Mouse (Mus musculus) heart, postnatal 0 days (tissue): ENCODE results near the gene Ush1g. TPM values are rescaled to one million over a fixed set of nuclear protein-coding genes. Genes with fewer than 3 reads are reported as not detected.

ENCODE experiments used
- ATAC-seq: fragments of 200-750 bp; cut with Nextera tagmentation; 2 replicates; pipeline ENCODE4 v1.8.0; 2017; ENCODE audit warnings: low read depth, moderate number of reproducible peaks, moderate library complexity; ENCODE audit not compliant: insufficient read depth
- DNase-seq: peaks from one replicate; pipeline ENCODE4 v3.0.0-alpha.2; 2016; ENCODE audit warnings: low spot score
- H3K27ac ChIP-seq: fragments of 300-500 bp; sonication (generic); 2 replicates; pipeline ENCODE4 v1.5.1; 2014; ENCODE audit warnings: low read depth, mild to moderate bottlenecking
- H3K27me3 ChIP-seq: fragments of 300-500 bp; sonication (generic); 2 replicates; pipeline ENCODE4 v1.6.1; 2014; ENCODE audit warnings: low read length, mixed read lengths; ENCODE audit not compliant: control insufficient read depth, insufficient read depth
- H3K36me3 ChIP-seq: fragments of 300-500 bp; sonication (generic); replicated peaks from 2 replicates; pipeline ENCODE4 v1.6.1; 2014; ENCODE audit warnings: low read length, mixed read lengths; ENCODE audit not compliant: control insufficient read depth, insufficient read depth
- H3K4me1 ChIP-seq: fragments of 300-500 bp; sonication (generic); 2 replicates; pipeline ENCODE4 v1.6.1; 2014; ENCODE audit warnings: antibody characterized with exemption; ENCODE audit not compliant: control insufficient read depth, insufficient read depth
- H3K4me2 ChIP-seq: fragments of 300-500 bp; sonication (generic); 2 replicates; pipeline ENCODE4 v1.6.1; 2014; ENCODE audit warnings: low read depth, mild to moderate bottlenecking, low read length, moderate library complexity
- H3K4me3 ChIP-seq: fragments of 300-500 bp; sonication (generic); 2 replicates; pipeline ENCODE4 v1.5.1; 2014; ENCODE audit warnings: low read depth, low read length
- H3K9ac ChIP-seq: fragments of 300-500 bp; sonication (generic); replicated peaks from 2 replicates; pipeline ENCODE4 v1.6.1; 2014; ENCODE audit warnings: low read depth, low read length, mixed read lengths
- H3K9me3 ChIP-seq: fragments of 300-500 bp; sonication (generic); replicated peaks from 2 replicates; pipeline ENCODE4 v1.6.1; 2016; ENCODE audit warnings: low read length; ENCODE audit not compliant: control insufficient read depth
- CTCF ChIP-seq: IDR thresholded peaks from 2 replicates; pipeline ENCODE4 v1.5.1; 2016; ENCODE audit warnings: antibody characterized with exemption, control low read depth, low read depth
- EP300 ChIP-seq: IDR thresholded peaks from 2 replicates; pipeline ENCODE4 v1.6.1; 2016; ENCODE audit warnings: antibody characterized with exemption, low read depth
- WGBS: fragments of 180-500 bp; shearing (Covaris S2); extraction: QIAGEN DNeasy Blood & Tissue Kit; methylation state at CpG from one replicate; pipeline ENCODE4 v1.1.7; 2014; 5-methylcytosine and 5-hydroxymethylcytosine counted together
- polyA plus RNA-seq: library from polyadenylated mRNA; unstranded; fragments of >200 nt; fragmentation: Nextera tagmentation; extraction: Ambion mirVana; gene quantifications from 2 replicates; pipeline ENCODE4 v1.2.1, GENCODE M21; 2015
- total RNA-seq: library from RNA; depleted of rRNA; stranded (reverse); fragments of >200 nt; gene quantifications from 2 replicates; pipeline ENCODE4 v1.2.3, GENCODE M21; 2014; ENCODE audit warnings: low replicate concordance

The Ush1g gene
- total and polyA plus RNA-seq, 2 experiments from 2014 or later = 0.03 TPM; not detected in 1

DNA sequence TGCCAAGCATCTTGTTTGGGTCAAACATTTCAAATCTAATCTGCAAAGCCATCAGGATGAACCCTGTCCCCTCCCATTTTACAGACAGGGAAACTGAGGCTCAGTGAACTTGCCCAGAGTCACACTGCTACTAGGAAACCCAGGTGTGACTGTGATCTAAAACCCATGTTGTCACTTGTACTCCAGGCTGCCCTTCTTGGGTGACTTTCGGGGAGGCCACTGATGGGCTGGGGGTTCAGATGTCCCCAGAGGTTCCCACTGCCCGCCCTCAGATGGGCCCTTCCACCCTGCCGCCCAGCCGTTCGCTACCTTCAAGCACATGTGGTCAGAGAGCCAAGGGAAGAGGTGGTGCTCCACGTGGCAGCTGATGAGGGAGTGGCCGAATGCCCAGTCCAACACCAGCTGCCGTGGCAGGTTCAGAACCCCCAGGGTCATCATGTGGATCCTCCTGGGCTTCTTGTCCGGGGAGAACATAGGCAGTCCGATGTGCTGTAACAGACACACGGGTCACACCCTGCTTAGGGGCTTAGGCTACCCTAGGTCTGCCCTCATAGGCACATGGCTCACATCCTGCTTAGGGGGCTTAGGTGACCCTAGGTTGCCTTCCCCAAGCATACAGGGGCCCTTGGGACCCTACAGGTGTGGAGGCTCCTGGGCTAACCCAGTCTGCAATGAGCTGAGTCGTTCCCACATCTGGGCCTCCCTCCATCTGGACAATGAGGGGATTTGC is 37.8 kb downstream of the Ush1g start:
- Histone ChIP-seq H3K4me3 (no peak overlapping the region), H3K36me3 (no peaks in the 10 kb centered on the region), H3K4me1 (no peaks in the 10 kb centered on the region), H3K9ac (no peak overlapping the region), H3K4me2 (no peak overlapping the region), H3K27ac (no peak overlapping the region), H3K27me3 (no peaks in the 10 kb centered on the region), H3K9me3 (no peaks in the 10 kb centered on the region)
- WGBS = 77% methylated on average over 12 of the region's 12 CpGs
- TF ChIP-seq CTCF (no peak), EP300 (no peak)
- ATAC-seq (no peak), DNase-seq (no peak)

DNA sequence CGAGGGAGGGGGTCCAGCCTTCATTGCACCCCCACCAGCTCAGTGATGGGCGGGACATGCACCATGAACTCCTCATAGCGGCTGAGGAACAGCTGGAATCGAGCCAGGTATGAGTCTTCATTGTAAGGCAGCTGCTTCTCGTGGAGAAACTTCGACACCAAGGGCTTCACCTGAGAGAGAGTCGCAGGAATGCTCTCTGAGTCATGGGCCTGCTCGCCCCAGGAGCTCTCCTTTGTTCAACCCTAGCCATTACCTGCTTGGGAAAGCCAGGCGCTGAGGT is 38.4 kb downstream of the Ush1g start:
- Histone ChIP-seq H3K9me3 (no peaks in the 10 kb centered on the region), H3K4me1 (no peaks in the 10 kb centered on the region), H3K27me3 (no peaks in the 10 kb centered on the region), H3K4me3 (no peak overlapping the region), H3K36me3 (no peaks in the 10 kb centered on the region), H3K4me2 (no peak overlapping the region), H3K27ac (no peak overlapping the region), H3K9ac (no peak overlapping the region)
- 0 out of 2 replicates have a peak, but pooled peaks have one; percentile 18 for ATAC-seq
- WGBS = 62% methylated on average over 9 of the region's 9 CpGs
- no peak for DNase-seq
- no peak for TF ChIP-seq EP300
- no peak for TF ChIP-seq CTCF

DNA sequence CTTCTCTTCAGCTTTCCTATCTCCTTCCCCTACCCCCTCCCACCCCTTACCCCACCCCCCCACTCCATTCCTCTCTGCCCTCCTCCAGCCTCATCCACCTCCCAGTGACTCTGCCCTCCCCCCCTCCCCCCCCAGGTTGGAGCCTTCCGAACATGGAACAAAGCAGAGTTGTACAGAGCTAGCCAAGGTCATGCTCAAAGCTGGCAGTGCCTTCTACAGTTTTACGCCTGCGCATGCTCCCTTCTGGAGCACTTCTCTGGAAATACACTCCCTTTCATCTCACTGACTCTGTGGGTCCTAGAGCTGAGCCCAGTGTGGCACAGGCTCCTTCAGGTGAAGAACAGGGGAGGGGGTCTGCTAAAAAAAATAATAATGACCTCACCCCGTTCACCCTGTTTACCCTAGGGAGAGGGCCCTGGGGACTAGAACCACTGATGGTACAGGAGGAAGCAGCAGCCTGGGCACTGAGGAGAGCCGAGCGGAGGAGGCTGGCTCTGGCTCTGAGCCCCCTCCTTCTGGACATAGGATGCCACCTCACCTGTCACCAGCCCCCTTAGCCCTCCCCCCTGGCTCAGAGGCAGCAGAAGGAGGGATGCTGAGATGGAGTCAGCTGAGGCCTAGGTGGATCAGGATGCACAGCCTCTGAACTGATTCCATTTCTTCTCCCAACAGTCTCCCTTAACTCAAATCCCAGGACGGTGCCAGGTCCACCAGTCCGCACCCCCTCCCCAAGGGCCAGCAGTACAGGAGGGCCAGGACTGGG is 38.9 kb downstream of the Ush1g start:
- Histone ChIP-seq H3K4me1 (peaks cover 3% of the 10 kb centered on the region), H3K9me3 (no peaks in the 10 kb centered on the region), H3K27ac (no peak overlapping the region), H3K27me3 (no peaks in the 10 kb centered on the region), H3K36me3 (no peaks in the 10 kb centered on the region), H3K4me3 (no peak overlapping the region), H3K9ac (no peak overlapping the region), H3K4me2 (no peak overlapping the region)
- ATAC-seq (peak; percentile 23; the same call in 1 of the 2 replicates), DNase-seq (no peak)
- 73% methylated on average over 8 of the region's 8 CpGs for WGBS
- TF ChIP-seq EP300 (no peak), CTCF (no peak)

DNA sequence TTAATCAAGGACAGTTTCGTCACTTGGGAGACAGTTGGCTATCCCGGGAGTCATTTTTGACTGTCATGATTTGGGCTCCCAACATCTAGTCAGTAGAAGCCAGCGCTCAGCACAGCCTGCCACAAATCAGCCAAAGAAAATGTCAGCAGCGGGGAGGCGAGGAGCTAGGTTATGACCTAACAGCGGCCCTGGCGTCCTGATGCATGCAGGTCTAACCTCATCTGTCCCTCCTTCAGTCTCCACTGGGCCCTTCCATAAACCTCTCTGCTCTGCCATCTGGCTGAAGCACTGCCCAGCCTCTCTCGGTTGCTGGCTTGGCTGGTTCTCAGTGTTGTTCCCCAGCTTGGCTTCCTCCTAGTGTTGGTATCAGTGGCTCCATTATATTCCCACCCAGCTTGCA is 39.5 kb downstream of the Ush1g start:
- TF ChIP-seq CTCF (no peak), EP300 (no peak)
- H3K36me3 ChIP-seq = no peaks in the 10 kb centered on the region
- H3K27me3 ChIP-seq = no peaks in the 10 kb centered on the region
- H3K9me3 ChIP-seq = no peaks in the 10 kb centered on the region
- peak overlapping the region; percentile 24; the same call in 1 of the 2 replicates for H3K27ac ChIP-seq
- no peak overlapping the region for H3K9ac ChIP-seq
- DNase-seq = no peak
- peaks cover 7% of the 10 kb centered on the region for H3K4me1 ChIP-seq
- H3K4me3 ChIP-seq = no peak overlapping the region
- H3K4me2 ChIP-seq = no peak overlapping the region
- WGBS = 64% methylated on average over 8 of the region's 8 CpGs
- ATAC-seq = no peak

DNA sequence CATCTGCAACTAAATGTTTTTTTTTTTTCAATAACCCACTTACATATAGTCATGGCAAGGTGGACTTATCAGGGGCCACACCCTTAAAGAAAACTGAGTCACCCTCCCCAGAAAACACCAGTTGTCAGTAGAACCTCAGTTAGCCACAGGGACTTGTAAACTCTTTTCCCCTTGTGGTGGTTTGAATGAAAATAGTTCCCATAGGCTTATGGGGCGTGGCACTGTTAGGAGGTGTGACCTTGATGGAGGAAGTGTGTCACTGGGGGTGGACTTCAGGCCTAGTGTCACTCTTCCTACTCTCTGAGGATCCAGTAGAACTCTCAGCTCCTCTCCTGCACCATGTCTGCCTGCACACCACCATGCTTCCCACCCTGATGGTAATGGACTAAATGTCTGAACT is 42.1 kb downstream of the Ush1g start:
- Histone ChIP-seq H3K27ac (no peak overlapping the region), H3K9me3 (no peaks in the 10 kb centered on the region), H3K36me3 (no peaks in the 10 kb centered on the region), H3K4me1 (peaks cover 13% of the 10 kb centered on the region), H3K4me2 (no peak overlapping the region), H3K27me3 (no peaks in the 10 kb centered on the region), H3K4me3 (no peak overlapping the region), H3K9ac (no peak overlapping the region)
- no peak for TF ChIP-seq EP300
- TF ChIP-seq CTCF = no peak
- ATAC-seq = no peak
- no peak for DNase-seq
- WGBS = 84% methylated on average over 1 of the region's 1 CpGs
